Mouse (Mus musculus) natural killer cell, adult 2 months (primary cell): Measurements from ENCODE around the gene Olfr1512.
"Not testable (repeated sequence)": the region's sequence is repeated elsewhere in the genome, so short reads cannot be mapped to it uniquely, and the experiment has no call there.

Source experiments
- DNase-seq, 2 experiments: peaks; one replicate each; pipeline ENCODE4 v3.0.0; 2022; ENCODE audit warnings: low spot score in 2 of 2

The Olfr1512 gene

DNA sequence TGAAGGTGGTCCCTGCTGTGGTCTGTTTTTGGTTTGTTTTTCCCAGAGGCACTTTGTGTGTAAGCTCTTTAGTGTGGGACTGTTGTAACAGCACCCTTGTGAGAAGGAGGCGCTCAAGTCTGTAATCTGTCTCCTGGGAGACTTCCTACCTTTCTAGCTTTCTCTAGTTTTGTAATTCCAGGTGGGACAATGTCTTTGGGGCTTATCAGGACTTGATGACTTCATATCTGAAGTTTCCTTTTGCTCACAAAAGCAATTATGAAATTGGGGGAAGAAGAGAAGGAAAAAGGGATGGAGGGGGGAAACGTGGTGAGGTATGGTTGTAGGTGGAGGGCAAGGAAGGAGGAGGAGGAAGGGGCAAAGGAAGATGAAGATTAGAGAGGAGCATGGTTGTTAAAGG is at the start of gene Olfr1512:
Gene Olfr1512, minus strand, starts transcription at position 101 of the 400 bp plus-strand sequence.
- DNase-seq: no peak

DNA sequence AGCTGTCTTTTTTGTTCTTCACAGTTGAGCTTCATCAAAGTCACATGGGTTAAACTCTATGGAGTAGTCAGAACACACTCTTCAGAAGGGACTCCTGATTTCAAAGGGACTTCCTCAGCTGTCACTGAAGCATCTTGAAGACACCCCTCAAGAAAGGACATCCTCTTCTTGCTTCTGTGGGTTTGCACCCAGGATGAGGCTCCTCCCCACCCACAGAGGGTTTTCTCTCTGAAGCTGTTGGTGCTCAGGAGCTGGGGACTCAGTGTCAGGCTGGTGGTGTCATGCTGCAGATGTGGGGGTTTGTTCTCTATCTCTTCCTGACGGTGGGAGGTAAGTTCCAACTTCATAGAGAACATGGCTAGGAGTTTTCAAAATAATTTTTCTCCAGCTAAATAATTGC is 48.7 kb upstream of the Olfr1512 start:
- DNase-seq: no peak

DNA sequence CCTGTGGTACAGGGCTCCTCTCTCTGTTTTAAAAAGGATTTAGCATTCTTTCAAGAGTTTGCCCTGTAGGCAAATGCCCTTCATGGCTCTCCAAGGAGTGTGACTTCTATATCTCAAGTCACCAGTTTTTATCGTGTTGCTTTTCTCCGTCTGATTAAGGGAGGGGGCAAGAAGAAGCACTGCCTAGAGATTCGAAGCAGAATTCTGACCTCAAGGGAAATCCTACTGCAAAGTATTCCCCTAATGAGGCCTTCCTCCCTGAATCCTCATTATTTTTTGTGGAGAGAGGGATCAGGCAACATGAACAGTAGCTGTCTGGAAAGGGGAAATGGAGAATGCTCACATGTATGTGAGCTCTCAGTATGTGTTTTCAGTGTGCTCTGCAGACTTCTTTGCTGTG is 35.3 kb upstream of the Olfr1512 start, which contains the start of gene Olfr1510:
Gene Olfr1510, minus strand, starts transcription at position 101 of the 400 bp plus-strand sequence.
- no peak for DNase-seq

DNA sequence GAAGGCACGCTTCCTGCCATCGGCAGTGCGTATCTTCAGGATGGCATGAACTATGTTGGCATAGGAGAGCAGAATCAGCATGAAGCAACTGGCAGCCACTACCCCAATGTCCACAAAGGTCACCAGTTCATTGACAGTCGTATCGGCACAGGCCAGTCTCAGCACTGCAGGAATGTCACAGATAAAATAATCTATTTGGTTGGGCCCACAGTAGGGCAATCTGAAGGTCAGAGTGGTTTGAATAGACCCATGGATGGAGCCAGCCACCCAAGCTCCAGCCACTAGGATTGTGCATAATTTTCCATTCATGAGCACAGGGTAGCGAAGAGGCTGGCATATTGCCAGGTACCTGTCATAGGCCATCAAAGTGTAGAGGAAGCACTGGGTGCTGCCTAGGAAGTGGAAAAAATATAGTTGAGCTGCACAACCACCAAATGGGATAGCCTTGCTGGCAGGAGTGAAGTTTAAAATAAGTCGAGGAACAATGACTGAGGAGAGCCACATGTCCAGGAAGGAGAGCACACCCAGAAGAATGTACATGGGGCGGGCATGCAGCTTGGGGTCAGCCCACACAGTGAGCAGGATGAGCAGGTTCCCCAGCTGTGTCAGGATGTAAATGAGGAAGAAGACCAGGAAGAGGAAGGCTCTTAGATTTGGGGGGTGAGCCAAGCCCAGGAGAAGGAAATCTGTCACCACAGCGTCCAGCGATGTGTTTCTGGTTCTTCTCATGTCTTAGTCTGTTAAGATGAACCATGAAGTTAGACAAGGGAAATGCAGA is 31.4 kb upstream of the Olfr1512 start:
- not testable (repeated sequence) for DNase-seq

DNA sequence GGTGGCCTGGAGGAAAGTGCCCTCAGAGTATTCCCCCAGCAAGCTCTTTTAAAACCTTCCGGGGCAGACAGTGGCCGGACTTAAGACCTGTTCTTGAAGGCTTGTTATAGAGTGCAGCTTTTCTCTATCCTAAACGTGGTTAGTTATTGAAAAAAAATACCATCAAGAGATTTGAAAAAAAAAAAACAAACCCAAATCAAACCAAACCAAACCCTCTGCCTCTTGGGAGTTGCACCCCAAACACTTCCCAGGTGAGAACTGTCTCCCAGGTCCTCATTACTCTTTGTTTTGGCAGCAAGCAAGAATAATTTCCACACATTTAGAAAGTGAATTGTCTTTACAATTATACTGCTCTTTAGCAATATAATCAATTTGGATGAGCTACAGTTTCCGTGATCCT is 18.3 kb upstream of the Olfr1512 start, which contains the start of gene Olfr1511:
Gene Olfr1511, minus strand, starts transcription at position 101 of the 400 bp plus-strand sequence.
- DNase-seq: no peak

DNA sequence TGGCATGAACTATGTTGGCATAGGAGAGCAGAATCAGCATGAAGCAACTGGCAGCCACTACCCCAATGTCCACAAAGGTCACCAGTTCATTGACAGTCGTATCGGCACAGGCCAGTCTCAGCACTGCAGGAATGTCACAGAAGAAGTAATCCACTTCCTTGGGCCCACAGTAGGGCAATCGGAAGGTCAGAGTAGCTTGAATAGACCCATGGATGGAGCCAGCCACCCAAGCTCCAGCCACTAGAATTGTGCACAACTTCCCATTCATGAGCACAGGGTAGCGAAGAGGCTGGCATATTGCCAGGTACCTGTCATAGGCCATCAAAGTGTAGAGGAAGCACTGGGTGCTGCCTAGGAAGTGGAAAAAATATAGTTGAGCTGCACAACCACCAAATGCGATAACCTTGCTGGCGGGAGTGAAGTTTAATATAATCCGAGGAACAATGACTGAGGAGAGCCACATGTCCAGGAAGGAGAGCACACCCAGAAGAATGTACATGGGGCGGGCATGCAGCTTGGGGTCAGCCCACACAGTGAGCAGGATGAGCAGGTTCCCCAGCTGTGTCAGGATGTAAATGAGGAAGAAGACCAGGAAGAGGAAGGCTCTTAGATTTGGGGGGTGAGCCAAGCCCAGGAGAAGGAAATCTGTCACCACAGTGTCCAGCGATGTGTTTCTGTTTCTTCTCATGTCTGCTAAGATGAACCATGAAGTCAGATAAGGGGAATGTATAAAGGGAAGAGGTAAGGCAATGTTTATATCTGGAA is 11.3 kb upstream of the Olfr1512 start:
- not testable (repeated sequence) for DNase-seq

DNA sequence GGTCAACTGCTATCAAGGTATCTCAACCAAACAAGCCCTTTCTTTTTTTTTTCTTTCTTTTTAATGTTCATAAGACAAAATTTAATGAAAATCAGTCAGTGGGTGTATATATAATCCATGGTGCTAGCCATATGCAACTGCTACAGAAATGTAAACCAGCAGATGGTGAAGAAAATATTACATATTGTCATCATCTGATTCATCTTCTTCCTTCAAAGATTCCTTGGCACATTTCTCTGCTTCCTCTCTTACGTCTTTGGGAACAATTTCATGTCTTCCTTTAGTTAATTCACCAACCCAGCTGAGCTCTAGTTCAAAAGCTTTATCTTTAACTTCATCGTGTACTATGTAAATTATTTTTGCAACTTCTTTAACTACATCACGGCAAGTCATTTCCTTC is 10.2 kb downstream of the Olfr1512 start:
- no peak for DNase-seq

DNA sequence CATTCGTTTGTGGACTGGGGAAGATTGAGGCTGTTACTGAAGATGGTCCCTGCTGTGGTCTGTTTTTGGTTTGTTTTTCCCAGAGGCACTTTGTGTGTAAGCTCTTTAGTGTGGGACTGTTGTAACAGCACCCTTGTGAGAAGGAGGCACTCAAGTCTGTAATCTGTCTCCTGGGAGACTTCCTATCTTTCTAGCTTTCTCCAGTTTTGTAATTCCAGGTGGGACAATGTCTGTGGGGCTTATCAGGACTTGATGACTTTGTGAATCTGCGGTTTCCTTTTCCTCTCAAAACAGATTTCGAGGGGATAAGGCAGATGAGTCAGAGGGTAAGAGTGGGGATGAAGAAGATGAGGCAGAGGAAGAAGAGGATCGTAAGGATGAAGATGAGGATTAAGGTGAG is 22.7 kb downstream of the Olfr1512 start, which contains the start of gene Olfr1513:
Gene Olfr1513, minus strand, starts transcription at position 101 of the 400 bp plus-strand sequence.
- DNase-seq: no peak

DNA sequence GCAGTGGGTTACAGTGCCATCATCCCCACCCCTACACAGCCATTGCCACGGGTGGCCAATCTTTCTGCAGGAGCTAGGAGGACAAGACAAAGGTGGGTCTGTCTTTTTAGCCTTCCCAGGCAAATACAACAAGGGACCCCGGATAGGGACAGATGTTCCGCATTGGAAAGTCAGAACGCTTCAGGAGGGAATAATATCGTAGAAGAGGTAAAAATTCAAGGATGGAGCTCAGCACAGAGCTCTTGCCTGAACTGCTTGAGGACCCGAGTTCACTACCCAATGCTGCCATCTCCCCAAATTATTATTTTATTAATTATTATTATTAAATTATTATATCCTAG is 39.5 kb downstream of the Olfr1512 start:
- DNase-seq: no peak

DNA sequence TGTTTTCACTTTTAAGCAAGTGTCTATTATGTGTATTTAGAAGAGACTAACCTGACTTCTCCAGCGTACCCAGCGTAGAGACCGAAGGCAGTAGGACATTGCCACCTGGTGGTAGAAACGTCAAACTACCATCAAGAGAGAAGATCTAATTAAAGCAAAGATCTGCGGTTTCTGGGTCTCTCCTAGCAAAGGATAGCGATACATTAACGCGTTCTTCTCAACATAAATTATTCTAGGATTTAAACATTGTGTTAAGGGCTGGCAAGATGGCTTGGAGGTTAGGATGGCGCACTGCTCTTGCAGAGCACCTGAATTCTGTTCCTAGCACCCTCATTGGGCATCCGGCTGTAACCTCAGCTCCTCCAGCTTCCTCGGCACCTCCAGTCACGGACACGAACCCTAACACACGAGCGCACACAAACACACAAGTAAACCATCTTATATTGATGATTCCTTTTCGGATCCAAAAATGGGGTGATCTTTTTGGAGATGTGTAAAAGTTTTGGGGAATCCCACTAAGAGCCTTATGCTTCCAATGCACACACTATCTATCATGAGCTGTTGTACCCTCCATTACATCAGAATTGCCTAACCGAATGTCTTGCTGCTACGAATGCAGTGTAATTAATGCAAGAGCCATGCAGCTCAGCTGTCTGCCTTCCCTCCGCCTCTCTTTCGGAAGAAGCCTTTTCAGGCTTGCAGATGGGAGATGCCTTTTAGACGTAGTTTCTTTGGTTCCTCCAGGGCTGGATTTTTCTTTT is 40.0 kb downstream of the Olfr1512 start:
- peak; percentile 43 to 60 for DNase-seq

DNA sequence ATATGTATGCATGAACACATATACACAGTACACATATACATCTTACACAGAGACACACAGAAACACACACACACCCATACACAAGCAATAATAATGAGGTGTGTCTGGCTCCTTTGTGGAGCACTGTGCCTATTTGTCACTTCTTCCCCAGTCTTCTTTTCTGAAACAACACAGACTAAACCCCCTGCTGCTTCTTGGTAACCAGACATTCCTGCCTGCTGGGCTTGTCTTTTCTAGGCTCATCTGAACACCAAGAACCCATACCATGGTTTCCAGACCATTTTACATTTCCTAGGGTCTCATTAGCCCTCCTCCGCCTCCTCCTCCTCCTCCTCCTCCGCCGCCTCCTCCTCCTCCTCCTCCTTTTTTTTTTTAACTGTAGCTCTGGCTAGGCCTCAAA is 46.8 kb downstream of the Olfr1512 start:
- no peak for DNase-seq

DNA sequence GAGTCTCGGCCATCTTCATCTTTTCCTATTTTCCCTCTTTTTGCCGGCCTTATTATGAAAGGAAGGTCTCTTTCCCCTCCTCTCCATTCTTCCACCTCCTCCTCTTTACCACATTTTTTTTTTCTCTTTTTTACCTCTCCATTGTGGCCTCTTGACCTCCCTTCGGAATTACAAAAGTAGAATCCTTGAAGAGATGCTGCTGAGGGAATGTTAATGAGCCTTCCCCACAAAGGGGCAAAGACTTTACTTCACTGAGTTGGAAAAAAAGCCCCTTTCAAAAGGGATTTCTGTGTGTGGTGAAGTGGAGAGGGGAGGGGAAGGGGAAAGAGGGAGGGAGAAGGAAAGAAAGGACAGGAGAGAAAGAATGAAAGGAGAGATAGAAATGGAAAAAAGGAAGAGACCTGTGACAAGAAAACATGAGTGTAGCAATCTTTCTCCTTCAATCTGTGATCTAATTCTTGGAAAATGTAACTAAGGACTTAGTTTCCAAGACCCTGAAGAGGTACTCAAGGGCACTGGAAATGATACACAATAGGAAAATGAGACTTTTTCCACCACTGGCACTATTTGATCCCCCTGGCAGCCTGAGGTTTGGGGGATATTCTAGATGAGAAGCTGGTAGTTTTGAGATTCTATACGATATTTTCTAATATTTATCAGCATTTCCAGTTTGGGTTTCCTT is 47.8 kb downstream of the Olfr1512 start:
- no peak for DNase-seq

DNA sequence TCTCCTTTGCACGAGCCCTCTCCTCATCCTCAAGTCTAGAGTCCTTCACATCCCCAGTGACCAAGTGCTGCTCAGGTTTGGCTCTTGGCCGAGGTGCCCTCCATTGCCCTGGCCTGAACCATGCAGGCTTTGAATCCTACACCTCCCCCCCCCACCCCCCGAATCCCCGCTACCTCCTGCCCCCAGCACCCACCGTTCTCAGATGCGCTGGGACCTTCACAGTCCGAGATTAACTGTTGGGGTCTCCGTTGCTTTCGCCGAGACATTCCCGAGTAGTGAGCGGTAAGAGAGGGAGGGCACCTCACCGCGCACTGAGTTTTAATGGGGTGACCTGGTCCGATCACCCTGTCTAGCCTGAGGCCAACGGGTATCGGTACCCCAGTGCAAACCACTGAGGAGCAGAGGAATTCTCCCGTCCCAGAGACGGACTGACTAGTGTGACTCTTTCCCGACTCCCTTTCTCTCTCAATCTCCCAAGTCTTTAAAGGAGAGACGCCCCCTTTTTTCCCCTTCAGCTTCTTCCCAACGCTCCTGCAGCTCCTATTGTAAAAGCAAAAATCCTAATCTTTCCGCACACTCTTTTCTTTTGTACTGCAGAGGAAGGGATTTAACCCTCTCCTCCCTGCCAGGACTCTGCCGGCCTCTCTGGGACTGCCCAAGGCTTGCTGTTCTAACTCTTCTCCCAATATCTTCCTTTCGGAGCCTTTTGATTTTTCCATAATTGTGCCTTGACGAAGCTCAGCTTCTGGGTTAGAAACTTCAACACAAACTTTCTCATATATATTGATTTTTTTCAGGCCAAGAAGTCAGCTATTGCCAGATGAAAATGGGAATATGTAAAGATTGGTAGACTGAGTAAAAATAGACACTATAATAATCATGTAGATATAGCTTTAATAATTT is 50.8 kb downstream of the Olfr1512 start, which contains the start of gene Sall2:
Gene Sall2, minus strand, starts transcription at position 853 of the 903 bp plus-strand sequence.
- DNase-seq: no peak

DNA sequence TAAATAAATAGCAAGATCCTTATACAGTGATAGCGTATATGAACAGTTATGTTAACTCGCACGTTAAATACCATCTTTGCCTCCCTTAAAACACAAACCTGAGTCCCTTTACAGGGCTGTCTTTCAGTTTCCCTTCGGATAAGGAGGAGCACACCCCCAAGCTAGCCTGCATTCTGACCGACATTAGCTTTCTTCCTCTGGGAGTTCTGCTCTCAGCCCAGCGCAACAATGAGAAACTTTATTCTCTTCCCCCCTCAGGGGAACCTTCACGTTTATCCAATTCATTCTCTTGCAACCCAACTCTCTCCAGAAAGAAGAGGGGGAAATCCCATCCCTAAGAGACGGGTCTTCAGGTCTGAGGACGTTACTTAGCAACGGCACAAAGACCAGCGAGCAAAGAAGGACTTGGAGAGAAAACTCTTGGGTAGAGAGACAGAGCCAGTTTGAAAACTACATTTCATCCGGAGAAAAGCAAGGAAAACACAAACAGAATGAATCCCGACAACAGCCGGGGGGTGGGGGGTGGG is 51.5 kb downstream of the Olfr1512 start:
- DNase-seq: no peak

DNA sequence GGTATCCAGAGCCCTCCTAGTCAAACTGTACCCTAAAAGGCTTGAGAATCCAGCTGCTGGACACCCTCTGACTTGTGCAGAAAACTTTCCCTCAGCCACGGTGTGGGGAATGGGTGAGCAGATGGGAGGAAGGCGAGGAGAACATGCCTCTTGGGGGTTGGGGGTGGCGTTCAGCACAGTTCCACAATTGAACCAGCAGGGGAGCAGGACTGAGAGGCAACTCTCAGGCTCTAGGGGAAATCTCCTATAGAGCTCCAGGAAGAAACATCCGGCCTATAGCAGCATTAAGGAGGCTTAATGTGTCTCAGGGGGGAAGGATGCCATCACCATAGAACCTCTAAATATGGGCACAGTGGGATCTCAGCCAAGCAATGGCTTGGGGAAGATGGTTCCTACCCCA is 53.1 kb downstream of the Olfr1512 start:
- no peak for DNase-seq
